Mouse (Mus musculus) CD4-positive, CD25-positive, alpha-beta regulatory T cell, adult 4 months (primary cell): Measurements from ENCODE around the gene Aqp8. TPM values are rescaled to one million over a fixed set of nuclear protein-coding genes. Genes with fewer than 3 reads are reported as not detected.

Source experiments
- ATAC-seq: one replicate; pipeline ENCODE4 v1.8.0; 2017
- polyA plus RNA-seq, 2 experiments: library from polyadenylated mRNA; unstranded; fragments of 100-300 nt; shearing (Covaris generic); gene quantifications; one replicate each; pipeline ENCODE4 v1.2.1; 2017

The Aqp8 gene
- polyA plus RNA-seq, 2 experiments from 2014 or later = not detected

DNA sequence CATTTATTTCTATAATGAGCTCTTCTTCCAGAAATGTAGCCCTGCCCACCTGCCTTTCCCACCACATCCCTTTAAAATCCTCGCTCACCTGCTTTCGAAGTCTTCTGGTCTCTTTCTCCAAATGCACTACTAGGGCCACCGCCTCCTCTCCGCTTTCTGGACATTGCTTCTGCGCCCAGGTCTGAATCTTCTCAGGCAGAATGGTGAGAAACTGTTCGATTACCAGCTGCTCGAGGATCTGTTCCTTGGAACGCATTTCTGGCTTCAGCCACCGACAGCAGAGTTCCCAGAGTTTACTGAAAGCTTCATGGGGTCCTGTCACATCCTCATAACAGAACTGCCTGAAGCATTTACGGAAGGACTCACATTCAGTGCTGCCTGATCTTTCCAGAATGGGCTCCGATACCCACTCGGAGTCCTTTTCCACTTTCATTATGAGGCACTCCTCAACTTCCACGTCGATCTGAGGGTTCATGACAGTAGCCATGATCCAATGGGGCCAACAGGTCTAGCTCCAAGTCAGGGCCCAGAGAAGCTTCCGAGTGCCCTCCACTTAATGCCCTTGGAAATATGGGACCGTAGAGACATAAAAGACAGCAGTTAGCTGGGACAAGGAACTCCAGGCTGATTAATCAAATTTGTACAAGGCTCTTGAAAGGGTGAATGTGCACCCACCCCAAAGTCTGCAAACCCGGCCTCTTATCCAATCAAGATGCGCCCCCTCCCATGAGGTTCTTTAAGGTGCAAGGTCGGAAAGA lies 37.6 kb downstream of the Aqp8 start:
- ATAC-seq = no peak

DNA sequence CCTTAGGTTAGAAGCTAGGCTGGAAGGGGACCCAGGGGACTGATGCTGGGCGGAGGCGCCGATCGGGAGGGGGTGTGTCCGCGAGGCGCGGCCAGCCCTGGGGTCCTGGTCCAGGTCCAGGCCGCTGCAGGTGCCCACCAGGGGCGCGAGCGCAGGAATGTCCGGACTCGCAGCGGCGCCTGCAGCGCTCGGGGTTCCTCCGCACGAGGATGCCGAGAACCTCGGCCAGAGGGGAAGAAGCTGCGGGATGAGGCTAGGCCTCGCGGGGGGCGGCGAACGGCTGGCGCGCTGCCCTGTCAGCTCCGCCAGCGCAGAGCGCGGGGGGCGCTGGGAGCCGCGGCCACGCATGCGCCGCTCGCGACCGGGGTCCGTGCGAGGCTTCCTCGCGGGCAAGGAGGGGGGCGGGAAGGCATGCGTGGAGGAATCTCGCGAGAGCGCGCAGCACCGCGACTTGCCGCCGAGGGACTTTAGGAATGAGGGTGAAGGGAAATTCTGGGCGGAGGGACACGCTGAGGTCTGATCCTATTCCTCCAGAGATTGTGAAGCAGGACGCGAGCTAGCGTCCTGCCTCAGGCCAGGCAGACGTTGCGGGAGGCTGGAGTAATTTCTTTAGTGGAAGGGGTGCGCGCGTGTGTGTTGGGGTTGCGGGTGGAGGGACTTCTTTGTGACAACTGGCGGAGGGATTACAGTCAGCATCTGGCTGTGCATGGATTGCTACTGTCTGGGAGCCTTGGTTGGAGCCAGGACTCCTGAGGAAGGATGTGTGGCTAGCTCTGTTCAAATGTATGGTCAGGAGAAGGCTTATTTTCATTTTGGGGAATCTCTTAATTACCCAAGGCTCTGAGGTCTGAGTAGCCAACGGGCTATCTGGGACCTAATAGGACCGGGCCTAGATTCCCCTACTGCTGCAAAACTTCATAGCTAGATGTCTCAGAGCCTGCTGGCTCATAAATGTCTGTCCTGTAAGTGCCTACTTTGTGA lies 38.4 kb downstream of the Aqp8 start, which contains the start of gene Zkscan2:
Gene Zkscan2, minus strand, starts transcription at position 211 of the 981 bp plus-strand sequence.
- no peak for ATAC-seq

DNA sequence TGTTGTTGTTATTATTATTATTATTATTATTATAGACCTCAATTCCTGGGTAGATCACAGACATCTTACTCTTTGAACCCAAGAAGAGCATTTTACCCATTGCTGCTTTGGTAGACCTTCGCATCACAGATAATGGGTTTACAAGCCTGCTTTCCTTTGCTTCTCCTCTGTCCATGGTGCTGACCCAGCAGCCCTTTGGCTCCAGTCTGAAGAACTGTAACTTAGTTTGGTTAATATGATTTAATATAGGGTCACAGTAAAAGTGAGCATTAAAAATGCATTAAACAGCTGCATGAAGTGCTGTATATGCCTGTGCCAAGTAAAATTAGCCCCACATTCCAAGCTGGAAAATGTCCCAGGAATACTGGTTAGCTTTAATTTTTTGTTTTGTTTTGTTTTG lies 41.3 kb downstream of the Aqp8 start:
- ATAC-seq = no peak

DNA sequence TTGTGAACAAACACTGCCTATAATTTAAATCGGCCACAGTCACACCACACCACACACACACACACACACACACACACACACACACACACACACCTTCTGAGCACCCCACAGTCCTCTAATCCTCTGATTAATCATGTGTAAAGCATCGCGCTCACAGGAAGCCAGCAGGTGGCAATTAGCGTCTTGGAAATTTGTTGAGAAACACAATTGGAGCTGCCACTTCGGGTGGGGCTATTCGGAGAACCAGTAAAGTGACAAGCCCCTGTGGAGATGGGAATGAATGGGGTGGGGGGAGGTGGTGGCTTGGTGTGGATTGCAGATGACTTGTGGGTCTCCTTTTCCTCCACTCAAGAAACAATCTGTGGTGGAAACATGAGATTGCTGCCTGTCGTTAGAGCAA lies 45.9 kb downstream of the Aqp8 start:
- no peak for ATAC-seq

Other genes with a start within 250 kb of the Aqp8 start
- under 1 TPM; 0.42 to 0.70 TPM for gene Slc5a11, start 247.5 kb upstream of the Aqp8 start, polyA plus RNA-seq
- 10 to 100 TPM; 25.5 to 32.4 TPM for gene Lcmt1, start 92.5 kb upstream of the Aqp8 start, polyA plus RNA-seq
- gene Arhgap17, start 92.4 kb upstream of the Aqp8 start, polyA plus RNA-seq = 10 to 100 TPM; 22.5 to 22.7 TPM
- under 1 TPM in 1 of 2 experiments, not detected in 1; 0.04 TPM for gene Zkscan2, start 38.2 kb downstream of the Aqp8 start, polyA plus RNA-seq